Mouse (Mus musculus) CH12.LX (cell line): ENCODE results near the gene Cbx1. TPM values are rescaled to one million over a fixed set of nuclear protein-coding genes. Genes with fewer than 3 reads are reported as not detected.

Experiments
- DNase-seq: peaks from one replicate; pipeline ENCODE4 v3.0.0-alpha.2; 2013; ENCODE audit errors: extremely low read depth
- H3K27ac ChIP-seq: 2 replicates; pipeline ENCODE4 v1.5.1; 2012; ENCODE audit warnings: low read depth, mild to moderate bottlenecking, control low read depth, moderate library complexity; ENCODE audit not compliant: insufficient read depth
- H3K27me3 ChIP-seq: replicated peaks from 2 replicates; pipeline ENCODE3; 2012; ENCODE audit warnings: inconsistent platforms
- H3K36me3 ChIP-seq, 2 experiments: replicated peaks in 1 of 2; 2 replicates each; pipeline versions ENCODE3 to v1.6.1; 2012; ENCODE audit warnings: inconsistent platforms in 1 of 2, low read length in 1 of 2, mild to moderate bottlenecking in 1 of 2, mixed read lengths in 1 of 2, moderate library complexity in 1 of 2; ENCODE audit not compliant: control insufficient read depth in 1 of 2, insufficient read depth in 1 of 2
- H3K4me1 ChIP-seq, 2 experiments: 2 replicates each; pipeline ENCODE4 v1.6.1; 2012; ENCODE audit warnings: inconsistent platforms in 1 of 2, moderate library complexity in 1 of 2; ENCODE audit not compliant: insufficient read depth in 2 of 2, control insufficient read depth in 1 of 2
- H3K4me2 ChIP-seq: 2 replicates; pipeline ENCODE4 v1.6.1; 2012; ENCODE audit warnings: low read depth, mild to moderate bottlenecking, control low read depth; ENCODE audit not compliant: poor library complexity, insufficient read depth, severe bottlenecking
- H3K4me3 ChIP-seq, 3 experiments: fragments of 150-350 bp in 1 of 3; sonication (generic) in 1 of 3; replicated peaks in 1 of 3; 2 replicates each; pipeline versions ENCODE3 to v1.5.1; 2011 to 2012; ENCODE audit warnings: low read depth in 2 of 3, low read length in 2 of 3, mild to moderate bottlenecking in 2 of 3, moderate library complexity in 2 of 3, control low read depth in 1 of 3, improper control_type of control experiment in 1 of 3, inconsistent platforms in 1 of 3, mixed read lengths in 1 of 3; ENCODE audit not compliant: poor library complexity in 1 of 3
- H3K79me2 ChIP-seq: replicated peaks from 2 replicates; pipeline ENCODE4 v1.6.1; 2012; ENCODE audit warnings: mild to moderate bottlenecking, moderate library complexity; ENCODE audit not compliant: control insufficient read depth, poor library complexity, insufficient read depth, severe bottlenecking; ENCODE audit errors: extremely low read depth
- H3K9ac ChIP-seq: 2 replicates; pipeline ENCODE4 v1.6.1; 2012; ENCODE audit warnings: low read depth, mild to moderate bottlenecking, control low read depth, moderate library complexity; ENCODE audit not compliant: insufficient read depth
- H3K9me3 ChIP-seq: replicated peaks from 2 replicates; pipeline ENCODE3; 2012; ENCODE audit warnings: low read length, inconsistent platforms, mixed read lengths
- BHLHE40 ChIP-seq: IDR thresholded peaks from 2 replicates; pipeline ENCODE4 v1.6.1; 2011; ENCODE audit warnings: mild to moderate bottlenecking, low read depth, low read length, improper control_type of control experiment
- CHD1 ChIP-seq: IDR thresholded peaks from 2 replicates; pipeline ENCODE4 v1.6.1; 2012; ENCODE audit warnings: low read depth, low read length, improper control_type of control experiment, inconsistent platforms
- CHD2 ChIP-seq: IDR thresholded peaks from 2 replicates; pipeline ENCODE4 v1.6.1; 2011; ENCODE audit warnings: low read length, improper control_type of control experiment
- CTCF ChIP-seq, 2 experiments: IDR thresholded peaks in 1 of 2; conservative IDR thresholded peaks in 1 of 2; 2 replicates each; pipeline ENCODE4 v1.5.1; 2011 to 2012; ENCODE audit warnings: low read depth in 2 of 2, low read length in 2 of 2, improper control_type of control experiment in 1 of 2, inconsistent platforms in 1 of 2, mild to moderate bottlenecking in 1 of 2, moderate library complexity in 1 of 2
- E2F4 ChIP-seq: IDR thresholded peaks from 2 replicates; pipeline ENCODE4 v1.6.1; 2011; ENCODE audit warnings: low read depth, low read length, improper control_type of control experiment; ENCODE audit not compliant: insufficient replicate concordance
- ELF1 ChIP-seq: IDR thresholded peaks from 2 replicates; pipeline ENCODE4 v1.6.1; 2014; ENCODE audit warnings: low read depth, mild to moderate bottlenecking, inconsistent platforms, low read length, improper control_type of control experiment
- ETS1 ChIP-seq: conservative IDR thresholded peaks from 2 replicates; pipeline ENCODE4 v1.6.1; 2012; ENCODE audit warnings: low read depth, mild to moderate bottlenecking, inconsistent platforms, low read length, improper control_type of control experiment, moderate library complexity
- GABPA ChIP-seq: IDR thresholded peaks from 2 replicates; pipeline ENCODE4 v1.6.1; 2012; ENCODE audit warnings: low read depth, low read length, improper control_type of control experiment, inconsistent platforms; ENCODE audit not compliant: insufficient replicate concordance
- HCFC1 ChIP-seq: IDR thresholded peaks from 2 replicates; pipeline ENCODE4 v1.6.1; 2012; ENCODE audit warnings: low read depth, mild to moderate bottlenecking, inconsistent platforms, low read length, improper control_type of control experiment
- IRF4 ChIP-seq: IDR thresholded peaks from 2 replicates; pipeline ENCODE4 v1.6.1; 2014; ENCODE audit warnings: low read depth, mild to moderate bottlenecking, inconsistent platforms, low read length, improper control_type of control experiment
- JUN ChIP-seq: IDR thresholded peaks from 2 replicates; pipeline ENCODE4 v1.6.1; 2011; ENCODE audit warnings: low read depth, mild to moderate bottlenecking, low read length, improper control_type of control experiment, moderate library complexity; ENCODE audit not compliant: insufficient read depth
- JUND ChIP-seq: conservative IDR thresholded peaks from 2 replicates; pipeline ENCODE4 v1.6.1; 2011; ENCODE audit warnings: low read depth, low read length, improper control_type of control experiment
- KAT2A ChIP-seq: IDR thresholded peaks from 2 replicates; pipeline ENCODE4 v1.6.1; 2012; ENCODE audit warnings: low read length, improper control_type of control experiment, inconsistent platforms; ENCODE audit not compliant: insufficient replicate concordance
- MAFK ChIP-seq: IDR thresholded peaks from 2 replicates; pipeline ENCODE4 v1.6.1; 2011; ENCODE audit warnings: low read length, improper control_type of control experiment; ENCODE audit not compliant: insufficient replicate concordance
- MAX ChIP-seq: IDR thresholded peaks from 2 replicates; pipeline ENCODE4 v1.6.1; 2011; ENCODE audit warnings: low read length, improper control_type of control experiment
- MAZ ChIP-seq: IDR thresholded peaks from 2 replicates; pipeline ENCODE4 v1.6.1; 2012; ENCODE audit warnings: low read depth, mild to moderate bottlenecking, inconsistent platforms, low read length, improper control_type of control experiment, moderate library complexity
- MEF2A ChIP-seq: IDR thresholded peaks from 2 replicates; pipeline ENCODE4 v1.6.1; 2014; ENCODE audit warnings: low read depth, mild to moderate bottlenecking, inconsistent platforms, low read length, improper control_type of control experiment, borderline replicate concordance
- MXI1 ChIP-seq: IDR thresholded peaks from 2 replicates; pipeline ENCODE4 v1.6.1; 2011; ENCODE audit warnings: mild to moderate bottlenecking, low read depth, low read length, improper control_type of control experiment
- MYC ChIP-seq: IDR thresholded peaks from 2 replicates; pipeline ENCODE4 v1.6.1; 2011; ENCODE audit warnings: low read depth, mild to moderate bottlenecking, improper control_type of control experiment, low read length
- NELFE ChIP-seq: IDR thresholded peaks from 2 replicates; pipeline ENCODE4 v1.6.1; 2011; ENCODE audit warnings: low read depth, low read length, improper control_type of control experiment
- NRF1 ChIP-seq: IDR thresholded peaks from 2 replicates; pipeline ENCODE4 v1.6.1; 2014; ENCODE audit warnings: low read depth, mild to moderate bottlenecking, inconsistent platforms, low read length, improper control_type of control experiment, moderate library complexity
- PAX5 ChIP-seq: IDR thresholded peaks from 2 replicates; pipeline ENCODE4 v1.6.1; 2012; ENCODE audit warnings: low read length, inconsistent platforms, mixed read lengths
- POLR2A ChIP-seq: IDR thresholded peaks from 2 replicates; pipeline ENCODE4 v1.6.1; 2011; ENCODE audit warnings: low read depth, mild to moderate bottlenecking, improper control_type of control experiment, low read length
- POLR2AphosphoS2 ChIP-seq: IDR thresholded peaks from 2 replicates; pipeline ENCODE4 v1.6.1; 2011; ENCODE audit warnings: low read depth, low read length, improper control_type of control experiment
- RAD21 ChIP-seq: IDR thresholded peaks from 2 replicates; pipeline ENCODE4 v1.6.1; 2011; ENCODE audit warnings: low read depth, mild to moderate bottlenecking, low read length, improper control_type of control experiment, moderate library complexity
- RCOR1 ChIP-seq: conservative IDR thresholded peaks from 2 replicates; pipeline ENCODE4 v1.6.1; 2012; ENCODE audit warnings: low read depth, mild to moderate bottlenecking, inconsistent platforms, low read length, improper control_type of control experiment
- SIN3A ChIP-seq: IDR thresholded peaks from 2 replicates; pipeline ENCODE4 v1.6.1; 2012; ENCODE audit warnings: low read length, improper control_type of control experiment, inconsistent platforms
- SMC3 ChIP-seq: IDR thresholded peaks from 2 replicates; pipeline ENCODE4 v1.6.1; 2011; ENCODE audit warnings: low read depth, low read length, improper control_type of control experiment
- TBP ChIP-seq: conservative IDR thresholded peaks from 2 replicates; pipeline ENCODE4 v1.6.1; 2011; ENCODE audit warnings: low read depth, low read length, improper control_type of control experiment
- TCF12 ChIP-seq: IDR thresholded peaks from 2 replicates; pipeline ENCODE4 v1.6.1; 2014; ENCODE audit warnings: low read depth, mild to moderate bottlenecking, inconsistent platforms, low read length, improper control_type of control experiment
- UBTF ChIP-seq: IDR thresholded peaks from 2 replicates; pipeline ENCODE4 v1.6.1; 2012; ENCODE audit warnings: low read depth, mild to moderate bottlenecking, inconsistent platforms, low read length, improper control_type of control experiment, moderate library complexity
- USF1 ChIP-seq: IDR thresholded peaks from 2 replicates; pipeline ENCODE4 v1.6.1; 2014; ENCODE audit warnings: low read depth, mild to moderate bottlenecking, inconsistent platforms, low read length, improper control_type of control experiment
- USF2 ChIP-seq: conservative IDR thresholded peaks from 2 replicates; pipeline ENCODE4 v1.6.1; 2011; ENCODE audit warnings: low read depth, low read length, improper control_type of control experiment
- ZC3H11A ChIP-seq: IDR thresholded peaks from 2 replicates; pipeline ENCODE4 v1.6.1; 2012; ENCODE audit warnings: low read depth, mild to moderate bottlenecking, inconsistent platforms, low read length, improper control_type of control experiment
- ZKSCAN1 ChIP-seq: IDR thresholded peaks from 2 replicates; pipeline ENCODE4 v1.6.1; 2012; ENCODE audit warnings: low read depth, inconsistent platforms, low read length, improper control_type of control experiment, borderline replicate concordance
- ZMIZ1 ChIP-seq: IDR thresholded peaks from 2 replicates; pipeline ENCODE4 v1.6.1; 2012; ENCODE audit warnings: low read depth, mild to moderate bottlenecking, inconsistent platforms, low read length, improper control_type of control experiment
- ZNF384 ChIP-seq: IDR thresholded peaks from 2 replicates; pipeline ENCODE4 v1.6.1; 2012; ENCODE audit warnings: low read depth, low read length, improper control_type of control experiment, inconsistent platforms
- dilution Hi-C: fragments of 300-500 bp; cut with MboI; formaldehyde crosslinking; loops from 2 replicates; pipeline ENCODE4 v1.14.3; 2020; ENCODE audit warnings: low sequenced_read_pairs; ENCODE audit not compliant: extremely low pct_unique_long_range_greater_than_20kb, extremely low pct_ligation_motif_present
- in situ Hi-C: fragments of 300-500 bp; cut with MboI; formaldehyde crosslinking; loops from 3 replicates; pipeline ENCODE4 v1.14.3; 2019; ENCODE audit warnings: low sequenced_read_pairs, low pct_ligation_motif_present, low pct_unique_long_range_greater_than_20kb, mixed read lengths
- polyA plus RNA-seq: library from polyadenylated mRNA; unstranded; fragments of >175 nt; gene quantifications from 2 replicates; pipeline ENCODE4 v1.2.1, GENCODE M21; 2012; ENCODE audit warnings: low read depth; ENCODE audit not compliant: insufficient read length
- total RNA-seq, 2 experiments: library from RNA; depleted of rRNA; stranded (reverse); fragments of 300-350 nt in 1 of 2; fragments of >200 nt in 1 of 2; gene quantifications; 2 replicates each; pipeline ENCODE4 v1.2.3; 2012 to 2014

Cbx1 gene
- total RNA-seq (2012; rRNA removed) = 144 and 163 TPM in 2 replicates
- 115 and 138 TPM in 2 replicates for total RNA-seq (2014; rRNA removed)
- 223 and 251 TPM in 2 replicates for polyA plus RNA-seq

DNA sequence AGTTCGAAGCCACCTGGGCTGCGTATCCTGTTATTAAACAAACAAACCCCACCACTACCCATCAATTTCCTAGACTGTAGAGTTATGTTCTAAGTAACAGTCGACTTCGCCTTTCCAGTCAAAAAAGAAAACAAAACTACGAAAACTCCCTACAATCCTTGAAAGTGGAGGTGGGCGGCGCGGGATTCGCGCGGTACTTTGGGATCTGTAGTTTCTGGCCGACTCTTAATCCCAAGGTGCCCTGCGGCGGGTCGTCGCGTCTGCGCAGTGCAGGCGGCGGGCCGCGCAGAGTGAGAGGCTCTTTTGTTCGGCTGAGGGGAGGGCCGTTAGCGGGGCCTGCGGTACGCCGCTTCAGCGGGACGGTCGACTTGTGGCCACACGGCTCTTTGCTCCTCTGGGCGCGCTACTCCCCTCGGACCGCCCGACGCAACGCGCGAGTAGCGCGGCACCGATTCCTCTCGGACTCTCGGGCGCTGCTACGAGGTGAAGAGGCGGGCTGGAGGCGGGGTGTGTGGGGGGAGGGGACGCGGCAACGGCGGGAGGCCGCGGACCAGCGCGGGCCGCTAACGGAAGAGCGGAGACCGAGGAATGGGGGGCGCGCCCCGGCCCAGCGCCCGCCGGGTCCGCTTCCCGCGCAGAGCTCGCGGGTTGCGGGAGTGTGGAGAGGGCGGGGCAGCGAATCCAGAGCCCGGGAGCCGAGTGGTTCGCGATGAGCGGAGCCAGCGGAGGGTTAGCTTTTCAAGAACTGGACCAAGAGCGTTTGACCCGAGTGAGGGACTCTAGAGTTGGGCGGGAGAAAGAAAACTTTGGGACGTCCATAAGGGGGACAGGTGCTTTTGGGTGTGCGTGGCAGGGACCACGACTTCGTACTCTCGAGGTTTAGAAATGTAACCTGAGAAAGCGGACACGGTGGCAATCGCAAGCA is at the start of gene Cbx1:
Cbx1 (plus strand) TSS at position 257 of the 925 bp plus-strand sequence.
- no peaks in the 10 kb centered on the region for H3K27me3 ChIP-seq
- H3K9ac ChIP-seq = peak within 1 kb of the TSS; percentile 88
- no peaks in the 10 kb centered on the region for H3K9me3 ChIP-seq
- DNase-seq = peak; percentile 93
- peak within 1 kb of the TSS; percentile 83 to 95 (median 83) for H3K4me3 ChIP-seq
- H3K4me2 ChIP-seq = peak within 1 kb of the TSS; percentile 98
- dilution Hi-C loops = no loop called here
- peaks cover 0 to 22% of the 10 kb centered on the region in 2 experiments for H3K36me3 ChIP-seq
- H3K27ac ChIP-seq = peak within 1 kb of the TSS; percentile 91
- peaks cover 0 to 44% of the 10 kb centered on the region in 2 experiments; a peak in 3 of 4 replicates for H3K4me1 ChIP-seq
- peaks cover 49% of the 10 kb centered on the region for H3K79me2 ChIP-seq
- in situ Hi-C loops = no loop called here
- TF ChIP-seq IRF4 = peak; percentile 59; the same call in 1 of the 2 replicates
- TF ChIP-seq CHD1 = no peak
- TF ChIP-seq CHD2 = peak; percentile 87
- TF ChIP-seq POLR2AphosphoS2 = peak; percentile 75
- TF ChIP-seq USF2 = no peak
- TF ChIP-seq TCF12 = peak; percentile 90
- peak; percentile 98 for TF ChIP-seq KAT2A
- peak; percentile 93 for TF ChIP-seq SIN3A
- TF ChIP-seq ZKSCAN1 = no peak
- peak; percentile 93 for TF ChIP-seq POLR2A
- no peak for TF ChIP-seq USF1
- no peak for TF ChIP-seq JUND
- peak; percentile 72 for TF ChIP-seq ELF1
- no peak for TF ChIP-seq ZC3H11A
- no peak for TF ChIP-seq JUN
- TF ChIP-seq MAZ = 0 out of 2 replicates have a peak, but pooled peaks have one; percentile 58
- TF ChIP-seq MYC = peak; percentile 35; the same call in 1 of the 2 replicates
- TF ChIP-seq TBP = peak; percentile 71; the same call in 1 of the 2 replicates
- TF ChIP-seq MXI1 = no peak; the same call in 1 of the 2 replicates
- TF ChIP-seq BHLHE40 = peak; percentile 9; the same call in 1 of the 2 replicates
- TF ChIP-seq RCOR1 = no peak
- no peak for TF ChIP-seq PAX5
- TF ChIP-seq MAFK = no peak
- no peak for TF ChIP-seq SMC3
- TF ChIP-seq RAD21 = no peak
- TF ChIP-seq MAX = no peak
- TF ChIP-seq CTCF (conservative IDR thresholded peaks at IDR 0.05 in 1 of 2, IDR thresholded peaks at IDR 0.05 in 1 of 2; ENCODE audit: low read depth in 2 of 2, low read length in 2 of 2) = no peak
- TF ChIP-seq ETS1 = no peak
- TF ChIP-seq UBTF = peak; percentile 88; the same call in 1 of the 2 replicates
- TF ChIP-seq MEF2A = peak; percentile 61; the same call in 1 of the 2 replicates
- TF ChIP-seq E2F4 = peak; percentile 86; the same call in 1 of the 2 replicates
- TF ChIP-seq HCFC1 = peak; percentile 97
- TF ChIP-seq GABPA = peak; percentile 74; the same call in 1 of the 2 replicates
- peak; percentile 92 for TF ChIP-seq NELFE
- TF ChIP-seq ZNF384 = no peak
- peak; percentile 97 for TF ChIP-seq NRF1
- TF ChIP-seq ZMIZ1 = peak; percentile 91
